Mouse (Mus musculus): ENCODE measurements around the gene Coq2. TPM values are rescaled to one million over a fixed set of nuclear protein-coding genes. Genes with fewer than 3 reads are reported as not detected.

Coq2 gene
- polyA plus RNA-seq, 1 experiment = not detected

- TF ChIP-seq POLR2A (IDR thresholded peaks at IDR 0.05; ENCODE audit: insufficient read depth, low read depth, low read length) (no peak), CTCF (IDR thresholded peaks at IDR 0.05; ENCODE audit: insufficient read depth, low read depth, low read length) (no peak)
- no peak overlapping the region for H3K27ac ChIP-seq (ENCODE audit: insufficient read depth, low read depth, low read length)
- H3K4me3 ChIP-seq (ENCODE audit: insufficient read depth, low read depth, low read length) = no peak overlapping the region
- 87% methylated on average over 17 of the region's 17 CpGs for WGBS
- H3K4me1 ChIP-seq (ENCODE audit: control insufficient read depth, insufficient read depth, low read length) = no peaks in the 10 kb centered on the region
These were observed 60.8 kb downstream of the Coq2 start for GRCm38 (mm10) chr5:100613896-100614768.

GRCm38 (mm10) chr5:100607868-100608267 lies 67.1 kb downstream of the Coq2 start:
- H3K4me3 ChIP-seq (ENCODE audit: insufficient read depth, low read depth, low read length) = no peak overlapping the region
- WGBS = 92% methylated on average over 9 of the region's 9 CpGs
- H3K4me1 ChIP-seq (ENCODE audit: control insufficient read depth, insufficient read depth, low read length) = no peaks in the 10 kb centered on the region
- TF ChIP-seq CTCF (IDR thresholded peaks at IDR 0.05; ENCODE audit: insufficient read depth, low read depth, low read length) (no peak), POLR2A (IDR thresholded peaks at IDR 0.05; ENCODE audit: insufficient read depth, low read depth, low read length) (no peak)
- no peak overlapping the region for H3K27ac ChIP-seq (ENCODE audit: insufficient read depth, low read depth, low read length)

GRCm38 (mm10) chr5:100607090-100607762 lies 67.7 kb downstream of the Coq2 start:
- WGBS = 79% methylated on average over 4 of the region's 4 CpGs
- no peaks in the 10 kb centered on the region for H3K4me1 ChIP-seq (ENCODE audit: control insufficient read depth, insufficient read depth, low read length)
- no peak overlapping the region for H3K4me3 ChIP-seq (ENCODE audit: insufficient read depth, low read depth, low read length)
- no peak for TF ChIP-seq POLR2A (IDR thresholded peaks at IDR 0.05; ENCODE audit: insufficient read depth, low read depth, low read length)
- no peak for TF ChIP-seq CTCF (IDR thresholded peaks at IDR 0.05; ENCODE audit: insufficient read depth, low read depth, low read length)
- no peak overlapping the region for H3K27ac ChIP-seq (ENCODE audit: insufficient read depth, low read depth, low read length)

- Histone ChIP-seq H3K27ac (ENCODE audit: insufficient read depth, low read depth, low read length) (no peak overlapping the region), H3K4me1 (ENCODE audit: control insufficient read depth, insufficient read depth, low read length) (no peaks in the 10 kb centered on the region), H3K4me3 (ENCODE audit: insufficient read depth, low read depth, low read length) (no peak overlapping the region)
- TF ChIP-seq CTCF (IDR thresholded peaks at IDR 0.05; ENCODE audit: insufficient read depth, low read depth, low read length) (no peak), POLR2A (IDR thresholded peaks at IDR 0.05; ENCODE audit: insufficient read depth, low read depth, low read length) (no peak)
- 41% methylated on average over 9 of the region's 9 CpGs for WGBS
These were observed 69.1 kb downstream of the Coq2 start for GRCm38 (mm10) chr5:100605828-100606229.

Other genes starting within 250 kb of the Coq2 start
- gene Lin54, start 174.5 kb downstream of the Coq2 start, polyA plus RNA-seq (2012; ENCODE audit: insufficient read depth, insufficient read length, low replicate concordance, missing spikeins) = not detected in 2 replicates
- 234 TPM in 1 of 2 replicates, not detected in the other for gene Cops4, start 156.8 kb downstream of the Coq2 start, polyA plus RNA-seq (2012; ENCODE audit: insufficient read depth, insufficient read length, low replicate concordance, missing spikeins)
- not detected in 2 replicates for gene Plac8, start 102.9 kb downstream of the Coq2 start, polyA plus RNA-seq (2012; ENCODE audit: insufficient read depth, insufficient read length, low replicate concordance, missing spikeins)
- gene Hpse, start 44.6 kb upstream of the Coq2 start, polyA plus RNA-seq (2012; ENCODE audit: insufficient read depth, insufficient read length, low replicate concordance, missing spikeins) = not detected in 2 replicates
- not detected in 2 replicates for gene Helq, start 123.5 kb upstream of the Coq2 start, polyA plus RNA-seq (2012; ENCODE audit: insufficient read depth, insufficient read length, low replicate concordance, missing spikeins)
- not detected in 2 replicates for gene Mrps18c, start 123.5 kb upstream of the Coq2 start, polyA plus RNA-seq (2012; ENCODE audit: insufficient read depth, insufficient read length, low replicate concordance, missing spikeins)
- gene Abraxas1, start 145.8 kb upstream of the Coq2 start, polyA plus RNA-seq (2012; ENCODE audit: insufficient read depth, insufficient read length, low replicate concordance, missing spikeins) = not detected in 2 replicates
- gene Gpat3, start 170.6 kb upstream of the Coq2 start, polyA plus RNA-seq (2012; ENCODE audit: insufficient read depth, insufficient read length, low replicate concordance, missing spikeins) = not detected in 2 replicates